ENCODE assay signal across 8 mouse cellular contexts in genomic region chr8:120179027-120179431, GRCm38 (mm10). TPM values are rescaled to one million over a fixed set of nuclear protein-coding genes. Genes with fewer than 3 reads are reported as not detected.
A peak's percentile ranks its signal among the peaks of the same experiment; 100 is the strongest.
DNase-seq lines count a peak whose midpoint lies in the region; ATAC-seq lines count a peak whose summit lies in the region.

No protein-coding gene starts in this region.

- peak; percentile 69 for ATAC-seq in intestine, embryonic 15.5 days

- H3K36me3 ChIP-seq in intestine, embryonic 15.5 days: no peaks in the 10 kb centered on the region
- no peaks in the 10 kb centered on the region for H3K36me3 ChIP-seq in midbrain, embryonic 10.5 days

- intact Hi-C loops in gastrocnemius, postnatal 36 days (cut with DNase I): loop anchor here (2.0 to 10.0 kb wide), 4 partner anchors 33 to 426 kb away; no protein-coding TSS in a partner anchor
- intact Hi-C loops in left cerebral cortex, postnatal 25 days (cut with DNase I): loop anchor here (2.0 to 5.0 kb wide), 4 partner anchors 88 to 428 kb away; no protein-coding TSS in a partner anchor

- no peak overlapping the region for H3K9ac ChIP-seq in intestine, embryonic 15.5 days

- H3K27me3 ChIP-seq in intestine, embryonic 15.5 days (replicated peaks): peaks cover 13% of the 10 kb centered on the region; the same call in 1 of the 2 replicates
- H3K27me3 ChIP-seq in midbrain, embryonic 10.5 days (ENCODE audit: low read depth, poor library complexity, severe bottlenecking): peaks cover 43% of the 10 kb centered on the region

- DNase-seq in adrenal gland, adult 2 months: peak; percentile 93
- peak; percentile 87 for DNase-seq in embryo, embryonic 11 days
- DNase-seq in gastrocnemius, postnatal 36 days: peak; percentile 87 to 91
- DNase-seq in left cerebral cortex, postnatal 25 days (ENCODE audit: low spot score in 2 of 2): peak; percentile 86
- DNase-seq in midbrain, embryonic 10.5 days (ENCODE audit: low spot score): peak; percentile 94
- peak; percentile 65 to 79 for DNase-seq in right cerebral cortex, postnatal 36 days (ENCODE audit: low spot score in 2 of 2)
- peak; percentile 82 to 91 for DNase-seq in urinary bladder, postnatal 4 days (ENCODE audit: low spot score in 2 of 2)

- H3K9me3 ChIP-seq in intestine, embryonic 15.5 days: no peaks in the 10 kb centered on the region
- no peaks in the 10 kb centered on the region for H3K9me3 ChIP-seq in midbrain, embryonic 10.5 days (replicated peaks)

- H3K4me2 ChIP-seq in intestine, embryonic 15.5 days (replicated peaks): peak overlapping the region; percentile 59

- no peak overlapping the region for H3K27ac ChIP-seq in intestine, embryonic 15.5 days
- peak overlapping the region; percentile 94 for H3K27ac ChIP-seq in midbrain, embryonic 10.5 days (replicated peaks)

- H3K4me1 ChIP-seq in intestine, embryonic 15.5 days (replicated peaks): peaks cover 29% of the 10 kb centered on the region
- H3K4me1 ChIP-seq in midbrain, embryonic 10.5 days: peaks cover 67% of the 10 kb centered on the region

- 1% methylated on average over 10 of the region's 10 CpGs for WGBS in intestine, embryonic 15.5 days
- WGBS in midbrain, embryonic 10.5 days: 1% methylated on average over 10 of the region's 10 CpGs

- peak overlapping the region; percentile 19; the same call in 1 of the 2 replicates for H3K4me3 ChIP-seq in intestine, embryonic 15.5 days (replicated peaks)
- H3K4me3 ChIP-seq in midbrain, embryonic 10.5 days: peak overlapping the region; percentile 51

RNA-seq across cellular contexts. Expression of gene Fam92b, which starts 1.8 kb away (rescaled TPM):
- total RNA-seq in adrenal gland, adult 2 months (2021): 1 to 10 TPM in 1 of 2 experiments, under 1 TPM in 1; 0.61 to 1.4 TPM
- 0.95 and 1.7 TPM in 2 replicates for polyA plus RNA-seq in adrenal gland, adult 2 months (2012; rRNA removed)
- not detected for total RNA-seq in gastrocnemius, postnatal 36 days (2021)
- 0.78 and 0.93 TPM in 2 replicates for polyA plus RNA-seq in intestine, embryonic 15.5 days (2015; fragmentation: Nextera tagmentation; extraction: Ambion mirVana)
- total RNA-seq in left cerebral cortex, postnatal 25 days (2021): under 1 TPM; 0.50 to 0.55 TPM
- polyA plus RNA-seq in midbrain, embryonic 10.5 days (2016; fragmentation: Nextera tagmentation; extraction: Ambion mirVana): 2.6 and 3.3 TPM in 2 replicates

RNA-seq across cellular contexts. Expression of gene Gse1, which starts 49.2 kb away (rescaled TPM):
- total RNA-seq in adrenal gland, adult 2 months (2021): 10 to 100 TPM; 27.1 to 28.7 TPM
- polyA plus RNA-seq in adrenal gland, adult 2 months (2012; rRNA removed): 42.1 and 46.3 TPM in 2 replicates
- 10 to 100 TPM; 28.9 to 30.8 TPM for total RNA-seq in gastrocnemius, postnatal 36 days (2021)
- 7.9 and 9.6 TPM in 2 replicates for polyA plus RNA-seq in intestine, embryonic 15.5 days (2015; fragmentation: Nextera tagmentation; extraction: Ambion mirVana)
- total RNA-seq in left cerebral cortex, postnatal 25 days (2021): 10 to 100 TPM; 74.2 to 79.4 TPM
- 12.7 and 15.6 TPM in 2 replicates for polyA plus RNA-seq in midbrain, embryonic 10.5 days (2016; fragmentation: Nextera tagmentation; extraction: Ambion mirVana)
